Mouse (Mus musculus): ENCODE data around the gene Rgs19. TPM values are rescaled to one million over a fixed set of nuclear protein-coding genes. Genes with fewer than 3 reads are reported as not detected.

Gene Rgs19
- polyA plus RNA-seq (2012; rRNA removed): 119 and 136 TPM in 2 replicates

GRCm38 (mm10) chr2:181693339-181694280 lies at the start of gene Rgs19:
Gene Rgs19 (minus strand): TSS chr2:181693977.

DNA sequence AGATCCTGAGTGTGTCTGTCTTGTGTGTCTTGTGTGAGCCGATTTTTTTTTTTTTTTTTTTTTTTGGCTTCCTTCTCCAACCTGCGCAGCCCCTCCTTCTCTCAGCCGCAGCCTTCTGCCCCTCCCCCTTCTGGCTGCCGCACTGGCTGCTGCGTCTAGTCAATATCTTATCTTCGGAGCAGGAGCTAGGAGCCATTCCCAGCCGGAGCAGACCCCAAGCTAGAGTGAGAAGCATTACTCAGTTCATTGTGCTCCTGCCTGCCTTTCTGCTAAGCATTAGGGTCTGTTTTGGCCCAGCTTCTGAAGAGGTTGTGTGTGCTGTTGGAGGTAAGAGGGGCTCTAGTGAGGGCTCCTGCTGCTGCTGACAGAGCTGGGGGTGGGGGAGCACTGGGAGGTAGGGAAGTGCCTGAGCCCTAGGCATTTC lies 21.1 kb upstream of the Rgs19 start, which contains the start of gene Oprl1:
Gene Oprl1 (plus strand): TSS at position 114 of the 424 bp plus-strand sequence.

GRCm38 (mm10) chr2:181698241-181698640 lies 4.5 kb upstream of the Rgs19 start, which contains the start of gene Lkaaear1:
Gene Lkaaear1 (minus strand): TSS chr2:181698442.

GRCm38 (mm10) chr2:181679951-181680715 lies 13.6 kb downstream of the Rgs19 start, which contains the start of gene Tcea2:
Gene Tcea2 (plus strand): TSS chr2:181680310.

GRCm38 (mm10) chr2:181671326-181671725 lies 22.5 kb downstream of the Rgs19 start, which contains the start of gene Sox18:
Gene Sox18 (minus strand): TSS chr2:181671640.

DNA sequence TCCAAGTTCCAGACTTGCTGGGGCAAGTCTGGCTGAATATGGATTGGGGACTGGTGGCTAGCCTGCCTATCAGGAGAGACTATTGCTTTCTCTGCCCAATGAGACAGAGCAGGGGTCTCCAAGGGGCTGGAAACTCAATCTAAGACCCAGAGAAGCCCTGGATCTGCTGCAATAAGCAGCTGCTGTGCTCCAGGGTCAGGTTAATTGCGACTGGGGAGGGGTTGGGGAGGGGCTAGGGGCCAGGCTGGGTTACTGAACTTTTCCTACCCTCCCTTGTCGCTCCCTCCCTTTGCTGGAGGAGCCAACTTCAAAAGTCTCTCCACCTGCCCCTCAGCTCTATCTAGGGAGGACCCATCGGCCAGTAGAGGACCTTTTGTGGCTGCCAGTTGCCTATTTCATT lies 37.0 kb downstream of the Rgs19 start, which contains the start of gene Gm29797:
Gene Gm29797 (plus strand): TSS at position 301 of the 400 bp plus-strand sequence.

Other genes starting within 250 kb of the Rgs19 start
- 16.7 and 16.9 TPM in 2 replicates for gene Zbtb46, start 234.6 kb downstream of the Rgs19 start, polyA plus RNA-seq (2012; rRNA removed)
- gene Abhd16b, start 200.8 kb downstream of the Rgs19 start, polyA plus RNA-seq (2012; rRNA removed): 0.14 and 0.43 TPM in 2 replicates
- gene Tpd52l2, start 196.8 kb downstream of the Rgs19 start, polyA plus RNA-seq (2012; rRNA removed): 62.8 and 108 TPM in 2 replicates
- 61.5 and 73.6 TPM in 2 replicates for gene Dnajc5, start 173.5 kb downstream of the Rgs19 start, polyA plus RNA-seq (2012; rRNA removed)
- 146 and 181 TPM in 2 replicates for gene Uckl1, start 109.1 kb downstream of the Rgs19 start, polyA plus RNA-seq (2012; rRNA removed)
- gene Prpf6, start 102.1 kb downstream of the Rgs19 start, polyA plus RNA-seq (2012; rRNA removed): 21.1 and 26.7 TPM in 2 replicates
- 108 and 116 TPM in 2 replicates for gene Zfp512b, start 101.2 kb downstream of the Rgs19 start, polyA plus RNA-seq (2012; rRNA removed)
- 41.9 and 44.3 TPM in 2 replicates for gene Samd10, start 94.8 kb downstream of the Rgs19 start, polyA plus RNA-seq (2012; rRNA removed)
- gene Gm29797, start 36.9 kb downstream of the Rgs19 start, polyA plus RNA-seq (2012; rRNA removed): 0.62 and 1.0 TPM in 2 replicates
- 209 and 217 TPM in 2 replicates for gene Sox18, start 22.3 kb downstream of the Rgs19 start, polyA plus RNA-seq (2012; rRNA removed)
- 32.8 and 33.7 TPM in 2 replicates for gene Tcea2, start 13.7 kb downstream of the Rgs19 start, polyA plus RNA-seq (2012; rRNA removed)
- not detected in 2 replicates for gene Lkaaear1, start 4.5 kb upstream of the Rgs19 start, polyA plus RNA-seq (2012; rRNA removed)
- 0.93 and 1.5 TPM in 2 replicates for gene Oprl1, start 21.0 kb upstream of the Rgs19 start, polyA plus RNA-seq (2012; rRNA removed)
- 0.07 and 0.08 TPM in 2 replicates for gene Myt1, start 69.4 kb upstream of the Rgs19 start, polyA plus RNA-seq (2012; rRNA removed)
- gene Pcmtd2, start 143.9 kb upstream of the Rgs19 start, polyA plus RNA-seq (2012; rRNA removed): 14.8 and 18.6 TPM in 2 replicates
- 3.1 and 4.5 TPM in 2 replicates for gene Polr3k, start 170.4 kb upstream of the Rgs19 start, polyA plus RNA-seq (2012; rRNA removed)

All from ovary, adult 2 months (tissue).